Mouse (Mus musculus): ENCODE measurements around the gene Gcm1. TPM values are rescaled to one million over a fixed set of nuclear protein-coding genes. Genes with fewer than 3 reads are reported as not detected.

Gene Gcm1
- polyA plus RNA-seq (2017; shearing (Covaris generic)): under 1 TPM in 1 of 2 experiments, not detected in 1; 0.21 TPM

- ATAC-seq: no peak
Observed at GRCm38 (mm10) chr9:78051677-78052076, at the start of gene Gcm1. TSS of gene Gcm1 (plus strand) at chr9:78051924.

GRCm38 (mm10) chr9:78003278-78003677, 48.4 kb upstream of the Gcm1 start:
- ATAC-seq: no peak

- peak; percentile 36 for ATAC-seq
Observed at GRCm38 (mm10) chr9:78005481-78005880, 46.2 kb upstream of the Gcm1 start.

GRCm38 (mm10) chr9:78006209-78007001, 45.3 kb upstream of the Gcm1 start:
- peak; percentile 36 for ATAC-seq

- ATAC-seq: no peak
Observed at GRCm38 (mm10) chr9:78009382-78009781, 42.3 kb upstream of the Gcm1 start.

- ATAC-seq: peak; percentile 57
Observed at GRCm38 (mm10) chr9:78010187-78010586, 41.5 kb upstream of the Gcm1 start.

- ATAC-seq: peak; percentile 65
Observed at GRCm38 (mm10) chr9:78010707-78011106, 41.0 kb upstream of the Gcm1 start.

GRCm38 (mm10) chr9:78012066-78012465, 39.7 kb upstream of the Gcm1 start:
- ATAC-seq: no peak

- ATAC-seq: no peak
Observed at GRCm38 (mm10) chr9:78012681-78013080, 39.0 kb upstream of the Gcm1 start.

- ATAC-seq: no peak
Observed at GRCm38 (mm10) chr9:78013813-78014212, 37.9 kb upstream of the Gcm1 start.

- ATAC-seq: no peak
Observed at GRCm38 (mm10) chr9:78015816-78016215, 35.9 kb upstream of the Gcm1 start.

- no peak for ATAC-seq
Observed at GRCm38 (mm10) chr9:78016288-78016687, 35.4 kb upstream of the Gcm1 start.

GRCm38 (mm10) chr9:78021256-78021655, 30.5 kb upstream of the Gcm1 start:
- no peak for ATAC-seq

GRCm38 (mm10) chr9:78022187-78022945, 29.4 kb upstream of the Gcm1 start:
- no peak for ATAC-seq

GRCm38 (mm10) chr9:78024823-78025222, 26.9 kb upstream of the Gcm1 start:
- ATAC-seq: peak; percentile 81

GRCm38 (mm10) chr9:78027099-78027498, 24.6 kb upstream of the Gcm1 start:
- ATAC-seq: no peak

GRCm38 (mm10) chr9:78030835-78031456, 20.8 kb upstream of the Gcm1 start:
- no peak for ATAC-seq

GRCm38 (mm10) chr9:78032930-78033329, 18.8 kb upstream of the Gcm1 start:
- no peak for ATAC-seq

- ATAC-seq: no peak
Observed at GRCm38 (mm10) chr9:78035296-78035695, 16.4 kb upstream of the Gcm1 start.

- no peak for ATAC-seq
Observed at GRCm38 (mm10) chr9:78035831-78036230, 15.9 kb upstream of the Gcm1 start.

- ATAC-seq: peak; percentile 88
Observed at GRCm38 (mm10) chr9:78038755-78039489, 12.8 kb upstream of the Gcm1 start.

GRCm38 (mm10) chr9:78045171-78045570, 6.6 kb upstream of the Gcm1 start:
- ATAC-seq: no peak

GRCm38 (mm10) chr9:78046755-78047154, 5.0 kb upstream of the Gcm1 start:
- ATAC-seq: no peak

All from activated CD4-positive, CD25-positive, alpha-beta regulatory T cell, adult 4 months (primary cell).